In genomic region chr13:45491991-45492732, GRCm38 (mm10) we compare ENCODE assay signal across 13 mouse cellular contexts. TPM values are rescaled to one million over a fixed set of nuclear protein-coding genes. Genes with fewer than 3 reads are reported as not detected.
A peak's percentile ranks its signal among the peaks of the same experiment; 100 is the strongest.
DNase-seq lines count a peak whose midpoint lies in the region; ATAC-seq and TF ChIP-seq lines count a peak whose summit lies in the region.
"Had no signal": no experiment of that assay in that cellular context is flagged by ENCODE, and none has a peak within 500 bp of the region (broad histone marks: within the 10 kb centered on the region; RNA-seq: fewer than 3 reads in every experiment).

No protein-coding gene starts in this region.

- H3K9ac ChIP-seq in forebrain, postnatal 0 days = no peak overlapping the region
- no peak overlapping the region for H3K9ac ChIP-seq in forebrain, embryonic 14.5 days (ENCODE audit: low read length)
- H3K9ac ChIP-seq in lung, embryonic 14.5 days = no peak overlapping the region

- ATAC-seq in forebrain, postnatal 0 days = no peak
- no peak for ATAC-seq in forebrain, embryonic 14.5 days
- no peak for ATAC-seq in lung, embryonic 14.5 days (ENCODE audit: insufficient read depth)

- no peak overlapping the region for H3K4me2 ChIP-seq in forebrain, postnatal 0 days (ENCODE audit: low read depth)
- H3K4me2 ChIP-seq in forebrain, embryonic 14.5 days (ENCODE audit: low read length) = no peak overlapping the region
- no peak overlapping the region for H3K4me2 ChIP-seq in lung, embryonic 14.5 days

- TF ChIP-seq CTCF in forebrain, postnatal 0 days (IDR thresholded peaks at IDR 0.05; ENCODE audit: low read depth) = peak; percentile 18; the same call in 1 of the 2 replicates
- peak; percentile 30; the same call in 1 of the 2 replicates for TF ChIP-seq CTCF in lung, embryonic 14.5 days (IDR thresholded peaks at IDR 0.05; ENCODE audit: low read depth)

- no peak overlapping the region for H3K27ac ChIP-seq in forebrain, postnatal 0 days (ENCODE audit: low read depth, low read length)
- H3K27ac ChIP-seq in forebrain, embryonic 14.5 days (ENCODE audit: low read depth, low read length) = no peak overlapping the region
- no peak overlapping the region for H3K27ac ChIP-seq in lung, embryonic 14.5 days (ENCODE audit: low read depth)
- H3K27ac ChIP-seq: limb, embryonic 10.5 days had no signal

- no peaks in the 10 kb centered on the region for H3K4me1 ChIP-seq in forebrain, postnatal 0 days (ENCODE audit: insufficient read depth)
- no peaks in the 10 kb centered on the region for H3K4me1 ChIP-seq in forebrain, embryonic 14.5 days (ENCODE audit: control insufficient read depth, insufficient read depth, low read length)
- H3K4me1 ChIP-seq in lung, embryonic 14.5 days (ENCODE audit: insufficient read depth) = no peaks in the 10 kb centered on the region
- H3K4me1 ChIP-seq: limb, embryonic 10.5 days had no signal

- H3K4me3 ChIP-seq in forebrain, postnatal 0 days (ENCODE audit: low read depth, low read length) = no peak overlapping the region
- H3K4me3 ChIP-seq in forebrain, embryonic 14.5 days (ENCODE audit: low read depth, low read length) = no peak overlapping the region
- H3K4me3 ChIP-seq in lung, embryonic 14.5 days (ENCODE audit: low read depth, low read length) = no peak overlapping the region
- H3K4me3 ChIP-seq: limb, embryonic 10.5 days had no signal

- H3K27me3 ChIP-seq in forebrain, postnatal 0 days (ENCODE audit: insufficient read depth, low read length) = no peaks in the 10 kb centered on the region
- H3K27me3 ChIP-seq in forebrain, embryonic 14.5 days (replicated peaks; ENCODE audit: control insufficient read depth, insufficient read depth, low read length) = no peaks in the 10 kb centered on the region
- no peaks in the 10 kb centered on the region for H3K27me3 ChIP-seq in lung, embryonic 14.5 days (ENCODE audit: insufficient read depth, low read length)
- H3K27me3 ChIP-seq in splenic B cell, adult 2 months (ENCODE audit: control insufficient read depth, insufficient read depth, low read length, poor library complexity, severe bottlenecking) = no peaks in the 10 kb centered on the region

- 81% methylated on average over 8 of the region's 8 CpGs for WGBS in forebrain, postnatal 0 days
- WGBS in forebrain, embryonic 14.5 days = 89% methylated on average over 8 of the region's 8 CpGs
- WGBS in lung, embryonic 14.5 days = 75% methylated on average over 8 of the region's 8 CpGs

- no peaks in the 10 kb centered on the region for H3K9me3 ChIP-seq in forebrain, postnatal 0 days (ENCODE audit: low read length)
- H3K9me3 ChIP-seq in forebrain, embryonic 14.5 days (replicated peaks; ENCODE audit: control insufficient read depth, low read length) = no peaks in the 10 kb centered on the region
- H3K9me3 ChIP-seq in lung, embryonic 14.5 days (ENCODE audit: low read depth, low read length) = no peaks in the 10 kb centered on the region
- H3K9me3 ChIP-seq: limb, embryonic 10.5 days had no signal

- H3K36me3 ChIP-seq in forebrain, postnatal 0 days (ENCODE audit: insufficient read depth) = no peaks in the 10 kb centered on the region
- H3K36me3 ChIP-seq in forebrain, embryonic 14.5 days (ENCODE audit: control insufficient read depth, insufficient read depth, low read length) = no peaks in the 10 kb centered on the region
- no peaks in the 10 kb centered on the region for H3K36me3 ChIP-seq in lung, embryonic 14.5 days (ENCODE audit: insufficient read depth)
- no peaks in the 10 kb centered on the region for H3K36me3 ChIP-seq in splenic B cell, adult 2 months (ENCODE audit: control insufficient read depth, insufficient read depth, low read length, poor library complexity, severe bottlenecking)
- H3K36me3 ChIP-seq: limb, embryonic 10.5 days had no signal

- DNase-seq in forebrain, postnatal 0 days = no peak
- DNase-seq in forebrain, embryonic 14.5 days (ENCODE audit: low spot score) = no peak
- peak; percentile 20 for DNase-seq in lung, embryonic 14.5 days
- no peak for DNase-seq in lung, postnatal 25 days (ENCODE audit: low spot score)
- DNase-seq in ZHBTc4 (ENCODE audit: low read depth, low spot score) = peak; percentile 84
- DNase-seq in splenic B cell, adult 2 months (ENCODE audit: low read depth, low spot score) = peak; percentile 35
- DNase-seq in embryo, embryonic 11 days = no peak
- no peak for DNase-seq in kidney, adult 9 months
- DNase-seq: cerebellum, adult 8-10 months; gastrocnemius, postnatal 14 days; kidney, adult 18-20 months; right cerebral cortex, postnatal 4 days had no signal

RNA-seq across cellular contexts. Expression of gene Gmpr, which starts 15.1 kb away (rescaled TPM):
- total RNA-seq in forebrain, postnatal 0 days (2014; rRNA removed) = 23.7 and 23.8 TPM in 2 replicates
- 39.5 and 40.8 TPM in 2 replicates for polyA plus RNA-seq in forebrain, postnatal 0 days (2015; fragmentation: Nextera tagmentation; extraction: Ambion mirVana)
- polyA plus RNA-seq in forebrain, embryonic 14.5 days (2014; fragmentation: Nextera tagmentation; extraction: Ambion mirVana) = 24.3 and 25.7 TPM in 2 replicates
- 22.9 and 25.3 TPM in 2 replicates for polyA plus RNA-seq in lung, embryonic 14.5 days (2014; fragmentation: Nextera tagmentation; extraction: Ambion mirVana)

Comparison
In these comparisons a context has a peak if more than half of its experiments do, and no peak if none do; other contexts are left out.
1. DNase-seq: peak in lung, embryonic 14.5 days (single experiment), ZHBTc4 (single experiment) and splenic B cell, adult 2 months (single experiment); none in forebrain, postnatal 0 days (single experiment), forebrain, embryonic 14.5 days (single experiment), lung, postnatal 25 days (single experiment), embryo, embryonic 11 days (single experiment) and kidney, adult 9 months (single experiment).